Mouse (Mus musculus) heart, embryonic 15.5 days (tissue): ENCODE results near the gene Dph2. TPM values are rescaled to one million over a fixed set of nuclear protein-coding genes. Genes with fewer than 3 reads are reported as not detected.

Experiments used
- ATAC-seq: fragments of 200-750 bp; cut with Nextera tagmentation; replicated peaks from 2 replicates; pipeline ENCODE4 v1.8.0; 2017; ENCODE audit warnings: low read depth, moderate TSS enrichment; ENCODE audit not compliant: insufficient number of reproducible peaks, insufficient read depth, low FRiP score
- H3K27ac ChIP-seq: fragments of 300-500 bp; sonication (generic); 2 replicates; pipeline ENCODE4 v1.5.1; 2015; ENCODE audit warnings: mild to moderate bottlenecking, inconsistent platforms
- H3K27me3 ChIP-seq: fragments of 300-500 bp; sonication (generic); 2 replicates; pipeline ENCODE4 v1.6.1; 2015; ENCODE audit warnings: inconsistent platforms
- H3K36me3 ChIP-seq: fragments of 300-500 bp; sonication (generic); 2 replicates; pipeline ENCODE4 v1.6.1; 2015; ENCODE audit warnings: mild to moderate bottlenecking, inconsistent platforms
- H3K4me1 ChIP-seq: fragments of 300-500 bp; sonication (generic); replicated peaks from 2 replicates; pipeline ENCODE4 v1.6.1; 2015; ENCODE audit warnings: inconsistent platforms
- H3K4me2 ChIP-seq: fragments of 300-500 bp; sonication (generic); 2 replicates; pipeline ENCODE4 v1.6.1; 2015; ENCODE audit warnings: inconsistent platforms, mild to moderate bottlenecking, moderate library complexity
- H3K4me3 ChIP-seq: fragments of 300-500 bp; sonication (generic); 2 replicates; pipeline ENCODE4 v1.5.1; 2015; ENCODE audit warnings: mild to moderate bottlenecking, inconsistent platforms
- H3K9ac ChIP-seq: fragments of 300-500 bp; sonication (generic); 2 replicates; pipeline ENCODE4 v1.6.1; 2015; ENCODE audit warnings: mild to moderate bottlenecking, inconsistent platforms
- H3K9me3 ChIP-seq: fragments of 300-500 bp; sonication (generic); replicated peaks from 2 replicates; pipeline ENCODE4 v1.6.1; 2016; ENCODE audit warnings: inconsistent platforms
- WGBS: fragments of 180-500 bp; shearing (Covaris S2); methylation state at CpG from one replicate; pipeline ENCODE4 v1.1.7; 2015; ENCODE audit warnings: mixed read lengths; 5-methylcytosine and 5-hydroxymethylcytosine counted together
- polyA plus RNA-seq: library from polyadenylated mRNA; unstranded; fragments of >200 nt; fragmentation: Nextera tagmentation; extraction: Ambion mirVana; gene quantifications from 2 replicates; pipeline ENCODE4 v1.2.1, GENCODE M21; 2015

The Dph2 gene
- polyA plus RNA-seq, 1 experiment from 2014 or later = 9.5 TPM

DNA sequence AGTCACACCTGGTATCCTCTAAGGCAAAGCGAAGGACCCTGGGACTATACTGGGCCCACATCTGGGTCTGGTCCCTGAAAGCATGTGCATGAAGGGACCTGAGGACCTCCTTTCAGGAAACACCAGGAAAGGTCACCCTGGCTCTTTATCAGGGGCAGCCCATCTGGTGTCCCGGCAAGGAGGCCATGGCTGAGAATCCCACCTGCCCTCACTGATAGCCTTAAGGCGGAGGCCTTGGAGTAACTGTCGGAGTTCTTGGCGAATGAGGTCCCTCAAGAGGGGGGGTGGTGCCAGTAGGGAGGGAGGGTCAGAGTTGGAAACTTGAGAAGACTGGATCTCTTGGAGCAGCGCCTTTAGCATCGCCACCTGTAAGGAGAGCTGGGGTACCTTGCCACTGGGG lies 20.0 kb downstream of the Dph2 start:
- Histone ChIP-seq H3K9me3 (no peaks in the 10 kb centered on the region), H3K4me3 (no peak overlapping the region), H3K36me3 (0 out of 2 replicates have a peak, but pooled peaks cover 7% of the 10 kb centered on the region), H3K9ac (no peak overlapping the region), H3K27me3 (peaks cover 9% of the 10 kb centered on the region), H3K4me2 (peak overlapping the region; percentile 63; the same call in 1 of the 2 replicates), H3K4me1 (peaks cover 14% of the 10 kb centered on the region), H3K27ac (no peak overlapping the region)
- WGBS = 57% methylated on average over 7 of the region's 7 CpGs
- no peak for ATAC-seq

DNA sequence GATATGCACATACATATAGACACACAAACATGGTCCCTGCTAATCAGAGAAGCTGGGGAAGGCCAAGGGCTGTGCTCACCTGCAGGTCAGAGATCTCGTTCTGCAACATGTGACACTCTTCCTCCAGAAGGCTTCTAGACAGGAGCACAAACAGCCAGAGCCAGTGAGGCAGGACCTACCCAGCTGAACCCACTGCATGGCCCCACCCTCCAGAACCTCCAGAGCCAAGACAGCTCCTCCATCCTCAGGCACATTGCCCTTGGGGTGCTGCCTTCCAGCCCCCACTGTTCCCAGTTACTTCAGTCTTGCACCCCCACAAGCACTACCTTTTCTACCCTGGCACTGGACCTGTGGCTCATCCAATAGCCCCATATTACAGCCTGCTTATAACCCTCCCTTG lies 21.4 kb downstream of the Dph2 start:
- no peak overlapping the region for H3K9ac ChIP-seq
- peaks cover 25% of the 10 kb centered on the region for H3K4me1 ChIP-seq
- peaks cover 10% of the 10 kb centered on the region for H3K27me3 ChIP-seq

DNA sequence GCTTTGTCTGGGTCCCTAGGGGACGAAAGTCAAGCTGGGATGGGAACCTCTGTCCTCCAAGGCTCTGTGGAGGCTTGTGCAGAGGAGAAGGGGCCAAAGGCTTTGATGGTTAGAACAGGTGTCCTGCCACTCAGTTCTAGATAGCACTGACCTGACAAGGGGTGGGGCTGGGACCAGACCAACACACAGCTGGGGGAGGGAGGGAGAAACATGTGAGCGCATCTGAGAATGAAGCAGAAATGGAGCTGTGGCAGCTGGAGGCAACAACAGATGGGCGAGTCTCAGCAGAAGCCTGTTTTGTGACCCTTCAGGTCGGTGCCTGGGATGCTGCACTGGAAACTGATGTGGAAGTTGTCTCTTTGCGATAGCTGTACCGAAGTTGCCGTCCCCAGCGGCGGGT lies 22.5 kb downstream of the Dph2 start:
- Histone ChIP-seq H3K9ac (no peak overlapping the region), H3K27me3 (peaks cover 10% of the 10 kb centered on the region), H3K4me3 (no peak overlapping the region), H3K4me1 (peaks cover 25% of the 10 kb centered on the region), H3K36me3 (no peaks in the 10 kb centered on the region), H3K27ac (no peak overlapping the region), H3K4me2 (no peak overlapping the region), H3K9me3 (no peaks in the 10 kb centered on the region)
- 62% methylated on average over 9 of the region's 9 CpGs for WGBS
- no peak for ATAC-seq

More for the DNA sequence above, 21.4 kb downstream of the Dph2 start:
- Histone ChIP-seq H3K4me2 (no peak overlapping the region), H3K36me3 (no peaks in the 10 kb centered on the region), H3K27ac (no peak overlapping the region), H3K4me3 (no peak overlapping the region), H3K9me3 (no peaks in the 10 kb centered on the region)
- WGBS = 53% methylated on average over 1 of the region's 1 CpGs
- no peak for ATAC-seq

DNA sequence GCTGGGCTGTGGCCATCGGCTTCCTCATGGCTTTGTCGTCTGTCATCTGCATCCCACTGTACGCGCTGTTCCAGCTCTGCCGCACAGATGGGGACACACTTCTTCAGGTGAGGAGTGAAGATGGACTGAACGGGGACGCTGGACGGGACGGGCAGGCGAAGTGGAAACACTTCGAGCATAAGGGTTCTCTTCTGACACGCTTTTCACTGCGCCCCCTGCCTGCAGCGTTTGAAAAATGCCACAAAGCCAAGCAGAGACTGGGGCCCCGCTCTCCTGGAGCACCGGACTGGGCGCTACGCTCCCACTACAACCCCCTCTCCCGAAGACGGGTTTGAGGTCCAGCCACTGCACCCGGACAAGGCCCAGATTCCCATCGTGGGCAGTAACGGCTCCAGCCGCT lies 24.0 kb downstream of the Dph2 start:
- Histone ChIP-seq H3K27ac (no peak overlapping the region), H3K4me1 (peaks cover 26% of the 10 kb centered on the region), H3K9me3 (no peaks in the 10 kb centered on the region), H3K9ac (no peak overlapping the region), H3K36me3 (no peaks in the 10 kb centered on the region), H3K4me3 (no peak overlapping the region), H3K4me2 (peak overlapping the region; percentile 17), H3K27me3 (peaks cover 10% of the 10 kb centered on the region)
- 15% methylated on average over 24 of the region's 24 CpGs for WGBS
- ATAC-seq = no peak

DNA sequence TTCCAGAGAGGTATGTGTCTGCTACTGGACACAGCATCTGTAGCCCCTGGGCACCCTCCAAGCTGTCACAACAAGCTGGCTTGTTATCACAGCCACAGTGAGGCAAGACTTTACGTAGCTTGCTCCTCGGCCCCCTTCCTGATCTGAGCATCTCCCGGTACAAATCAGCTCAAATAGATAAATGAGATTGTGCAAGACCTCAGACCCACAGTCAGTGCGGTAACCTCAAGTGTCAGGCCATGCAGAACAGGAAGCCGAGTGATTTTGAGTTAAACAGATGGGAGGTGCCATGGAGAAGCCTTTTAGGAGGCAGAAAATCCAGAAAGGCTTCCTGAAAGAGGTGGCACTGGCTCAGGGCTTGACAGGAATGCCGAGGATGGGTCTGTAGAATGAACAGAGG lies 24.8 kb downstream of the Dph2 start:
- no peak overlapping the region for H3K9ac ChIP-seq

DNA sequence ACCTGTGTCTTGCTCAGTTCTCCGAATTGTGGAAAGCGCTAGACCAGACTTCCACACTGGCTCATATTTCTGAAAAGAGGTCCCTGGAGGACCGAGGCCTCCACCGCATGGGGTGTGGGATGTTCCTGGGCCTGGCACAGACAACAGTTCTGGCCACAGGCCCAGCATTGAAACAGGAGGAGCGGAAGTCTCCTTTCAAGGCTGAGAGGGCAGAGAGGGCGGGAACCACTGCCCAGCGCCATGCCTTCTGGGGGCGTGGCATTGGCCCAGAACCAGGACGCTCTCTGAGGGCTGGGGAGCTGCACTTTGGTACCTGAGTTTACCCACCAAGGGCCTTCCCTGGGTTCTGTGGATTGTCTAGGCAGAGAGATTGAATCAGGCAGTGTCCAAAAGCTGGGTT lies 25.7 kb downstream of the Dph2 start:
- Histone ChIP-seq H3K27me3 (peaks cover 10% of the 10 kb centered on the region), H3K4me1 (peaks cover 22% of the 10 kb centered on the region), H3K27ac (no peak overlapping the region), H3K4me3 (no peak overlapping the region), H3K9ac (no peak overlapping the region), H3K36me3 (no peaks in the 10 kb centered on the region), H3K9me3 (no peaks in the 10 kb centered on the region), H3K4me2 (no peak overlapping the region)
- 47% methylated on average over 9 of the region's 9 CpGs for WGBS
- peak; percentile 67 for ATAC-seq

More for the DNA sequence above, 24.8 kb downstream of the Dph2 start:
- H3K9me3 ChIP-seq = no peaks in the 10 kb centered on the region
- H3K4me2 ChIP-seq = no peak overlapping the region
- WGBS = 56% methylated on average over 6 of the region's 6 CpGs
- H3K27ac ChIP-seq = no peak overlapping the region
- no peak for ATAC-seq
- peaks cover 10% of the 10 kb centered on the region for H3K27me3 ChIP-seq
- H3K4me3 ChIP-seq = no peak overlapping the region
- H3K36me3 ChIP-seq = no peaks in the 10 kb centered on the region
- H3K4me1 ChIP-seq = peaks cover 22% of the 10 kb centered on the region

DNA sequence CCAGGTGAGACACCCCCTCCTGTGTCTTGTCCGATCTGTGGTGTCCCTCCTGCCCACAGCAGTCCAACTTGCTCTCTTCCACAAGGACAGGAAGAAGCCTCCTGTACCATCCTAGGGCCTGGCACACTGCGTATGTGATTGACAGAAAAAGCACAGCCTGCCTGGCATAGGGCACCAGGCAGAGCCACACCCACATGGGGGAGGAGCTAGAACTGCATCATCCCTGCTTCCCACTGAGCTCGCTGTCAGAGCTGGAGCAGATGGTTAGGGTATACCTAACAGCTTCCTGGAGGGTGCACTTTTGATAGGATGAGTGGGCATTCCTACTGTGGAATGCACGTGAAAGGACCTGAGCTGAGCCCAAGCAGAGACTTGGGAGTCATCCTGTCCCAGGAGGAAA lies 29.0 kb downstream of the Dph2 start:
- no peak overlapping the region for H3K9ac ChIP-seq
- H3K36me3 ChIP-seq = no peaks in the 10 kb centered on the region
- H3K9me3 ChIP-seq = no peaks in the 10 kb centered on the region
- no peak overlapping the region for H3K4me2 ChIP-seq
- H3K4me3 ChIP-seq = no peak overlapping the region
- H3K4me1 ChIP-seq = peaks cover 24% of the 10 kb centered on the region
- H3K27ac ChIP-seq = no peak overlapping the region
- peaks cover 10% of the 10 kb centered on the region for H3K27me3 ChIP-seq
- WGBS = 52% methylated on average over 4 of the region's 4 CpGs
- ATAC-seq = no peak

DNA sequence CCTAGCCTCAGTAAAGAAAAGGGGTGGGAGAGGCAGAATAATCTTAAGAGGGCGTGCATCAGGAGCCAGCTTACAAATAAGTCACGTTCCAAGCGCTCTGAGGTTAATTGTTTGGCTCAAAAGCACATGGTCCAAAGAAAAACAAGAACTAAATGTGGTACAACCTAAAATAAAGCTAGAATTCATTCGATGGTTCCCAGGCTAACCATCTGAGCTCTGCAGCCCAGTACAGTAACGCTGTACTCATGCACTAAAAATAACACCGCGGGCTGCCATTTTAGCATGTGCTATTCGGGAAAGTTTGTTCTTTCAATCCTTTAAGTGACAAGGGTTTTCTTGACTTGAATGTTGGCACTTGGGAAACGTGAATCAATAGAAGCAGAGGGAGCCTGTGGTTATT lies 31.3 kb downstream of the Dph2 start:
- ATAC-seq = no peak
- H3K27me3 ChIP-seq = no peaks in the 10 kb centered on the region
- H3K9ac ChIP-seq = no peak overlapping the region; the same call in 1 of the 2 replicates
- no peak overlapping the region for H3K27ac ChIP-seq
- H3K4me2 ChIP-seq = no peak overlapping the region
- 72% methylated on average over 9 of the region's 9 CpGs for WGBS
- H3K4me1 ChIP-seq = peaks cover 12% of the 10 kb centered on the region
- H3K4me3 ChIP-seq = no peak overlapping the region
- no peaks in the 10 kb centered on the region for H3K9me3 ChIP-seq
- H3K36me3 ChIP-seq = no peaks in the 10 kb centered on the region

DNA sequence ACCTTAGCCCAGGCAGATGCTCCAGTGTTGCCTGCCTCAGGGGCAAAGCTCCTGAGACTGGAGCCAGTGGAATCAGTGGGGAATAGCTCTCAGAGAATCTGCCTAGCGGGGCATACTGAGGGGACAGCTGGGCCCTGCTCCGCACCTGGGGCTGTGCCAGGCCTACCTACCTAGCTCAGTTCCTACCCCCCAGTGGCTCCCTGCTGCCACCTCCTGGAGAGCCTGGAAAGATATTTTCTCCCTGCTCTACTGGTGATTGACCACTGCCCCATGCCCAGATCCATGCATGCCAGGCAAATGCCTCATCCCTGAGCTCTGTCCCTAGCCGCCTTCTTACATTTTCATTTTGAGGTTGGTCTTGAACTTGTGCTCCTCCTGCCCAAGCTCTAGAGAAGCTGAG lies 33.0 kb downstream of the Dph2 start:
- Histone ChIP-seq H3K4me1 (peaks cover 17% of the 10 kb centered on the region), H3K4me3 (no peak overlapping the region), H3K9me3 (no peaks in the 10 kb centered on the region), H3K27me3 (no peaks in the 10 kb centered on the region), H3K36me3 (no peaks in the 10 kb centered on the region), H3K4me2 (no peak overlapping the region), H3K9ac (no peak overlapping the region), H3K27ac (no peak overlapping the region)
- ATAC-seq = no peak; the same call in 1 of the 2 replicates
- WGBS = 63% methylated on average over 3 of the region's 3 CpGs

DNA sequence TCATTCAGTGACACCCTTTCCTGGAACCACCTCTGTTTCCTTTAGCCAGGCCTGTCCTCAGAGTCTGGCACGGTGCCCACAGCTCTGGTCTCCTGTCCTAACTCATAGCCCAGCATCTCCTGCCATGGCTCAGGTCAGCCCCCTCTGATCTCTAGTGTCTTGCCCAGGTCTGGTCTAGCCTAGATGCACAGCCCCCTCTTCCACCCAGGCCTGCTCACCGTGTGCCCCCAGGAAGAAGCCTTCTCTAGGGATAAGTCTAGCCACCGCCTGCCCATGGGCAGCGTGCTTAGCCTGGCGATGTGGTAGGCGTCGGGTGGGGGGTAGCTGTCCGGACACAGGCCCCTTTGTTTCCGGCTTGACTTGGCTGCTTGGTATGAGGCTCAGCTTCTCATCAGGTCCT lies 36.7 kb downstream of the Dph2 start:
- no peak overlapping the region for H3K4me3 ChIP-seq
- no peaks in the 10 kb centered on the region for H3K27me3 ChIP-seq
- no peaks in the 10 kb centered on the region for H3K9me3 ChIP-seq
- peaks cover 13% of the 10 kb centered on the region for H3K4me1 ChIP-seq
- no peak for ATAC-seq
- whole genome bisulfite sequencing = 84% methylated on average over 9 of the region's 9 CpGs
- no peaks in the 10 kb centered on the region for H3K36me3 ChIP-seq
- no peak overlapping the region for H3K4me2 ChIP-seq
- H3K9ac ChIP-seq = no peak overlapping the region
- H3K27ac ChIP-seq = no peak overlapping the region

DNA sequence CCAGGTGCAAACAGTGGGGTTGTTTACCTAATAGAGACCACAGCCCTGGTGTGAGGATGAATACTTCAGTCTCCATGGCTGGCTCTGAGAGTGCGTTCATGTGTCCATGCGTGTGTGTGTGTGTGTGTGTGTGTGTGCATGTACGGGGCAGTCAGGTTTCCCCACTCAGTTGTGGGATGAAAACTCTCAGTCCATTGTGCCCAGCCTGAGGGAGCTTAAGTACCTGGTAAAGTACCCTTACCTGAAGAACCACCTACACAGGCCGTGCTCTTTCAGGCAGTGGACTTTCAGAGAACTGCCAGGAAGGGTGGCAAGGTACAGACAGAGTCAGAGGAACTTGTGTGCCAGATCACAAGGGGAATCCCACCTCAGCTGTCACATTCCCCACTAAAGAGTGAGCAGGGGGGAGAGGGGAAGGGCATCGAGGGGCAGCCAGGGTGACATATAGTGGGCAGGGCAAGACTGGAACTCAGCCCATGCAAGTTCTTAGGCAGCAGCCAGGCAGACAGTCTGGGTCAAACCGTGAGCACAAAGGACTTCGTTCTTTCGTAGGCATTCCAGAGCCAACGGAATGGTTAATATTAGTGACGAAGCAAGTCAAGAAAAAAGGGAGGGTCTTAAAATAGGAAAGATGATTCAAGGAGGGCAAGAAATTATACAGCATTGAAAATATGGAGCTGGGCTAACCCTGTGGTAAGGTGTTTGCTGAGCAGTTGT lies 39.5 kb downstream of the Dph2 start:
- no peak overlapping the region for H3K4me2 ChIP-seq
- WGBS = 86% methylated on average over 10 of the region's 10 CpGs
- no peak overlapping the region for H3K4me3 ChIP-seq
- peaks cover 13% of the 10 kb centered on the region for H3K4me1 ChIP-seq
- no peaks in the 10 kb centered on the region for H3K36me3 ChIP-seq
- ATAC-seq = no peak
- no peak overlapping the region for H3K9ac ChIP-seq
- no peaks in the 10 kb centered on the region for H3K9me3 ChIP-seq
- H3K27ac ChIP-seq = no peak overlapping the region
- peaks cover 4% of the 10 kb centered on the region; the same call in 1 of the 2 replicates for H3K27me3 ChIP-seq

DNA sequence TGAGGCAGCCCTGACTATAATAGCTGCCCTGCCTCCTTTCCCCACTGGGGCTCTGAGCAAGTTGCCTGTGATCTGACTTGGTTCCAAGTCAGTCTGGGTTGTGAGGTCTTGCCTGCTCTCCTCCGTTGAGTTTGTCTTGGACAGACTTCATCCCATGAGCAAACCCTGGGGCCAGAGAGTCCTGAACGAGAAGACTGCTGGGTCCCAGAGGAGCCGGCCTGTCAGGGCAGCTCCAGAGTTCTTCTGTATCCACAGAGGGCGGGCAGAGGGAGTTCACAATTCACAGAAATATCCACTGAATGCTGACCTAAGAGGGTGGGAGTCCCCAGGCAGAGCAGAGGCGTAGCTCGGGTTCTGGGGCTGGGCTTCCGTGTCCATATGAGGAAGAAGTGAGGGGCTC lies 41.0 kb downstream of the Dph2 start:
- ATAC-seq = no peak
- 62% methylated on average over 7 of the region's 7 CpGs for WGBS
- no peak overlapping the region for H3K4me3 ChIP-seq
- peaks cover 4% of the 10 kb centered on the region; the same call in 1 of the 2 replicates for H3K27me3 ChIP-seq
- H3K36me3 ChIP-seq = no peaks in the 10 kb centered on the region
- no peak overlapping the region for H3K9ac ChIP-seq
- no peak overlapping the region for H3K4me2 ChIP-seq
- H3K9me3 ChIP-seq = no peaks in the 10 kb centered on the region
- no peak overlapping the region for H3K27ac ChIP-seq
- peaks cover 13% of the 10 kb centered on the region for H3K4me1 ChIP-seq
